Comparison of ENCODE assay signal across 16 mouse cellular contexts in the genomic region with DNA sequence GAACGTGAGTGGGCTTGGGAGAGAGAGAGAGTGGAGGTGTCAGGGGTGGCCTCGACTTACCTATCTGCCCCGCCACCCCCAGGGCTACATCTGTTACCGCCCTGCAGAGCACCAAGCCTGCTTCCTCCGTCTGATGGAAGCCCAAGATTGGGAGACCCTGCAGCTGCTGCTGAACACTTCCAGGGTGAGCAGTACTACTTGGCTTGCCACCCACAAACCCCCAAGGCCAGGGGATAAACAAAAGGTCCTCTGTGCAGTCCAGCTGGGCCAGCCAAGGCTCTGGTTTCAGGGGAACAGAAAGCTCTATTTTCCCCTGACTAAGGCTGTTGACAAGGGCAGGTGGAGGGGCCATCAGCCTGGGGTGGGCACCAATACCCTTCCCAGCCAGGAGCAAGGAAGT. TPM values are rescaled to one million over a fixed set of nuclear protein-coding genes. Genes with fewer than 3 reads are reported as not detected.
DNase-seq lines count a peak whose midpoint lies in the region; ATAC-seq lines count a peak whose summit lies in the region.
"Had no signal": no experiment of that assay in that cellular context is flagged by ENCODE, and none has a peak within 500 bp of the region (broad histone marks: within the 10 kb centered on the region; RNA-seq: fewer than 3 reads in every experiment).

No protein-coding gene starts in this region.

- H3K9me3 ChIP-seq in erythroblast, embryonic 14.5 days (ENCODE audit: control insufficient read depth, low read length): no peaks in the 10 kb centered on the region
- no peaks in the 10 kb centered on the region for H3K9me3 ChIP-seq in embryonic facial prominence, embryonic 12.5 days
- no peaks in the 10 kb centered on the region for H3K9me3 ChIP-seq in limb, embryonic 12.5 days
- H3K9me3 ChIP-seq: hindbrain, embryonic 15.5 days had no signal

- H3K27me3 ChIP-seq in erythroblast, embryonic 14.5 days (ENCODE audit: control insufficient read depth): no peaks in the 10 kb centered on the region
- H3K27me3 ChIP-seq in embryonic facial prominence, embryonic 12.5 days: no peaks in the 10 kb centered on the region
- no peaks in the 10 kb centered on the region for H3K27me3 ChIP-seq in limb, embryonic 12.5 days
- H3K27me3 ChIP-seq: hindbrain, embryonic 15.5 days had no signal

- ATAC-seq in erythroblast, adult 5-6 weeks (replicated peaks; ENCODE audit: low FRiP score, poor library complexity, severe bottlenecking): no peak
- no peak for ATAC-seq in embryonic facial prominence, embryonic 12.5 days (ENCODE audit: insufficient number of reproducible peaks, insufficient read depth, low FRiP score, low TSS enrichment)
- no peak for ATAC-seq in limb, embryonic 12.5 days (ENCODE audit: insufficient number of reproducible peaks, insufficient read depth, low FRiP score, low TSS enrichment, low read depth)

- DNase-seq in left cerebral cortex, postnatal 14 days (ENCODE audit: low spot score in 2 of 2): peak; percentile 59 to 69
- DNase-seq in left cerebral cortex, adult 11 months (ENCODE audit: low spot score): no peak
- DNase-seq in heart, postnatal 4 days: no peak
- no peak for DNase-seq in spleen, adult 12 weeks (ENCODE audit: low spot score)
- DNase-seq: adrenal gland, adult 2 months; heart, adult 18-20 months; kidney, postnatal 25 days; spleen, adult 18-20 months; thymus, postnatal 4 days had no signal

- H3K9ac ChIP-seq in embryonic facial prominence, embryonic 12.5 days: no peak overlapping the region
- no peak overlapping the region; the same call in 1 of the 2 replicates for H3K9ac ChIP-seq in limb, embryonic 12.5 days (replicated peaks)
- H3K9ac ChIP-seq: hindbrain, embryonic 15.5 days had no signal

- 59% methylated on average over 5 of the region's 5 CpGs for WGBS in embryonic facial prominence, embryonic 12.5 days
- 76% methylated on average over 5 of the region's 5 CpGs for WGBS in limb, embryonic 12.5 days

- H3K4me1 ChIP-seq in erythroblast, embryonic 14.5 days (ENCODE audit: control insufficient read depth): peaks cover 61% of the 10 kb centered on the region
- H3K4me1 ChIP-seq in embryonic facial prominence, embryonic 12.5 days: peaks cover 34% of the 10 kb centered on the region
- peaks cover 43% of the 10 kb centered on the region for H3K4me1 ChIP-seq in limb, embryonic 12.5 days (replicated peaks)

- H3K4me2 ChIP-seq in embryonic facial prominence, embryonic 12.5 days (replicated peaks): no peak overlapping the region
- H3K4me2 ChIP-seq in limb, embryonic 12.5 days: no peak overlapping the region
- H3K4me2 ChIP-seq: hindbrain, embryonic 15.5 days; liver, embryonic 11.5 days had no signal

- H3K4me3 ChIP-seq in erythroblast, embryonic 14.5 days (replicated peaks): peak overlapping the region; percentile 27
- H3K4me3 ChIP-seq in embryonic facial prominence, embryonic 12.5 days: no peak overlapping the region
- H3K4me3 ChIP-seq in limb, embryonic 12.5 days (replicated peaks): no peak overlapping the region
- H3K4me3 ChIP-seq: hindbrain, embryonic 15.5 days had no signal

- H3K36me3 ChIP-seq in erythroblast, embryonic 14.5 days (ENCODE audit: control insufficient read depth): peaks cover 75% of the 10 kb centered on the region
- peaks cover 48% of the 10 kb centered on the region for H3K36me3 ChIP-seq in embryonic facial prominence, embryonic 12.5 days
- peaks cover 57% of the 10 kb centered on the region for H3K36me3 ChIP-seq in limb, embryonic 12.5 days

- 0 out of 2 replicates have a peak overlapping the region, but pooled peaks have one; percentile 20 for H3K27ac ChIP-seq in embryonic facial prominence, embryonic 12.5 days
- peak overlapping the region; percentile 66 for H3K27ac ChIP-seq in limb, embryonic 12.5 days
- H3K27ac ChIP-seq: macrophage had no signal

- intact Hi-C loops in left cerebral cortex, postnatal 14 days (cut with DNase I): no loop called here

RNA-seq across cellular contexts. Expression of gene Bricd5, which starts 0.9 kb away (rescaled TPM):
- not detected in 2 replicates for polyA plus RNA-seq in erythroblast, embryonic 14.5 days (2012)
- 1.7 TPM in 1 of 2 replicates, not detected in the other for total RNA-seq in erythroblast, adult 5-6 weeks (2015; ENCODE audit: low replicate concordance)
- total RNA-seq in erythroblast, adult 5-6 weeks (2017; ENCODE audit: low replicate concordance): 1.1 TPM in 1 of 2 replicates, not detected in the other
- 1 to 10 TPM; 1.7 to 1.8 TPM for total RNA-seq in left cerebral cortex, postnatal 14 days (2021)
- 1.7 TPM in 1 of 2 replicates, not detected in the other for polyA plus RNA-seq in embryonic facial prominence, embryonic 12.5 days (2016; fragmentation: Nextera tagmentation; extraction: Ambion mirVana)
- not detected in 2 replicates for polyA plus RNA-seq in limb, embryonic 12.5 days (2016; fragmentation: Nextera tagmentation; extraction: Ambion mirVana)
- under 1 TPM in 1 of 2 experiments, not detected in 1; 0.29 TPM for total RNA-seq in heart, postnatal 4 days (2021)
- total RNA-seq: heart, adult 18-20 months had no signal
- polyA plus RNA-seq: macrophage had no signal

RNA-seq across cellular contexts. Expression of gene Mlst8, which starts 4.3 kb away (rescaled TPM):
- polyA plus RNA-seq in erythroblast, embryonic 14.5 days (2012): 1.4 and 1.7 TPM in 2 replicates
- total RNA-seq in erythroblast, adult 5-6 weeks (2015; ENCODE audit: low replicate concordance): 5.9 and 15.8 TPM in 2 replicates
- 5.5 and 8.2 TPM in 2 replicates for total RNA-seq in erythroblast, adult 5-6 weeks (2017; ENCODE audit: low replicate concordance)
- total RNA-seq in left cerebral cortex, postnatal 14 days (2021): 10 to 100 TPM; 32.3 to 36.9 TPM
- 32.8 and 35.0 TPM in 2 replicates for polyA plus RNA-seq in embryonic facial prominence, embryonic 12.5 days (2016; fragmentation: Nextera tagmentation; extraction: Ambion mirVana)
- polyA plus RNA-seq in limb, embryonic 12.5 days (2016; fragmentation: Nextera tagmentation; extraction: Ambion mirVana): 34.7 and 35.5 TPM in 2 replicates
- total RNA-seq in heart, postnatal 4 days (2021): 10 to 100 TPM; 14.9 to 16.3 TPM

RNA-seq across cellular contexts. Expression of gene Pgp, which starts 4.4 kb away (rescaled TPM):
- polyA plus RNA-seq in erythroblast, embryonic 14.5 days (2012): 13.0 and 15.1 TPM in 2 replicates
- 14.2 and 20.2 TPM in 2 replicates for total RNA-seq in erythroblast, adult 5-6 weeks (2015; ENCODE audit: low replicate concordance)
- total RNA-seq in erythroblast, adult 5-6 weeks (2017; ENCODE audit: low replicate concordance): 6.1 and 8.1 TPM in 2 replicates
- total RNA-seq in left cerebral cortex, postnatal 14 days (2021): 10 to 100 TPM; 70.6 to 74.9 TPM
- 52.3 and 54.9 TPM in 2 replicates for polyA plus RNA-seq in embryonic facial prominence, embryonic 12.5 days (2016; fragmentation: Nextera tagmentation; extraction: Ambion mirVana)
- polyA plus RNA-seq in limb, embryonic 12.5 days (2016; fragmentation: Nextera tagmentation; extraction: Ambion mirVana): 54.9 and 56.6 TPM in 2 replicates
- 10 to 100 TPM; 46.5 to 49.3 TPM for total RNA-seq in heart, postnatal 4 days (2021)

RNA-seq across cellular contexts. Expression of gene E4f1, which starts 4.4 kb away (rescaled TPM):
- polyA plus RNA-seq in erythroblast, embryonic 14.5 days (2012): 6.2 and 7.3 TPM in 2 replicates
- 15.0 and 20.9 TPM in 2 replicates for total RNA-seq in erythroblast, adult 5-6 weeks (2015; ENCODE audit: low replicate concordance)
- total RNA-seq in erythroblast, adult 5-6 weeks (2017; ENCODE audit: low replicate concordance): 13.4 and 14.1 TPM in 2 replicates
- 10 to 100 TPM; 31.2 to 33.1 TPM for total RNA-seq in left cerebral cortex, postnatal 14 days (2021)
- 38.4 and 43.2 TPM in 2 replicates for polyA plus RNA-seq in embryonic facial prominence, embryonic 12.5 days (2016; fragmentation: Nextera tagmentation; extraction: Ambion mirVana)
- polyA plus RNA-seq in limb, embryonic 12.5 days (2016; fragmentation: Nextera tagmentation; extraction: Ambion mirVana): 37.2 and 45.6 TPM in 2 replicates
- 10 to 100 TPM; 17.3 to 19.3 TPM for total RNA-seq in heart, postnatal 4 days (2021)

RNA-seq across cellular contexts. Expression of gene Caskin1, which starts 13.8 kb away (rescaled TPM):
- not detected in 2 replicates for polyA plus RNA-seq in erythroblast, embryonic 14.5 days (2012)
- not detected in 2 replicates for total RNA-seq in erythroblast, adult 5-6 weeks (2015; ENCODE audit: low replicate concordance)
- not detected in 2 replicates for total RNA-seq in erythroblast, adult 5-6 weeks (2017; ENCODE audit: low replicate concordance)
- total RNA-seq in left cerebral cortex, postnatal 14 days (2021): 100 to 1,000 TPM; 134 to 145 TPM
- polyA plus RNA-seq in embryonic facial prominence, embryonic 12.5 days (2016; fragmentation: Nextera tagmentation; extraction: Ambion mirVana): 7.3 and 7.5 TPM in 2 replicates
- 6.1 and 6.5 TPM in 2 replicates for polyA plus RNA-seq in limb, embryonic 12.5 days (2016; fragmentation: Nextera tagmentation; extraction: Ambion mirVana)
- under 1 TPM; 0.34 to 0.91 TPM for total RNA-seq in heart, postnatal 4 days (2021)
- polyA plus RNA-seq: macrophage had no signal

Comparison
In these comparisons a context has a peak if more than half of its experiments do, and no peak if none do; other contexts are left out.
1. DNase-seq: peak in left cerebral cortex, postnatal 14 days (2 of 2); none in left cerebral cortex, adult 11 months (single experiment), heart, postnatal 4 days (single experiment) and spleen, adult 12 weeks (single experiment).